Mouse (Mus musculus): ENCODE data around the gene Gm19426. TPM values are rescaled to one million over a fixed set of nuclear protein-coding genes. Genes with fewer than 3 reads are reported as not detected.
"Not testable (repeated sequence)": the region's sequence is repeated elsewhere in the genome, so short reads cannot be mapped to it uniquely, and the experiment has no call there.

Gene Gm19426
- total and polyA plus RNA-seq, 2 experiments from 2014 or later = 2.6 to 3.0 TPM

- H3K9ac ChIP-seq = peak overlapping the region; percentile 65
- WGBS = 1% methylated on average over 11 of the region's 11 CpGs
- peaks cover 34% of the 10 kb centered on the region for H3K4me1 ChIP-seq (ENCODE audit: insufficient read depth)
- TF ChIP-seq CTCF (IDR thresholded peaks at IDR 0.05; ENCODE audit: low read depth) = no peak
- H3K9me3 ChIP-seq (ENCODE audit: low read length) = no peaks in the 10 kb centered on the region
- H3K4me3 ChIP-seq (ENCODE audit: low read depth, low read length) = peak overlapping the region; percentile 50
- H3K4me2 ChIP-seq (ENCODE audit: low read depth) = peak overlapping the region; percentile 78
- H3K36me3 ChIP-seq (ENCODE audit: insufficient read depth) = no peaks in the 10 kb centered on the region
- H3K27me3 ChIP-seq (ENCODE audit: insufficient read depth, low read length) = no peaks in the 10 kb centered on the region
- peak overlapping the region; percentile 62 for H3K27ac ChIP-seq (ENCODE audit: low read depth, low read length)
- ATAC-seq (peak; percentile 67), DNase-seq (peak; percentile 80)
Observed at GRCm38 (mm10) chr2:84734351-84734864, 9.0 kb downstream of the Gm19426 start.

GRCm38 (mm10) chr2:84733579-84734300 is 9.7 kb downstream of the Gm19426 start, which contains the start of gene Ypel4:
TSS of gene Ypel4 (plus strand) at chr2:84734058.
- H3K9me3 ChIP-seq (ENCODE audit: low read length) = no peaks in the 10 kb centered on the region
- H3K27me3 ChIP-seq (ENCODE audit: insufficient read depth, low read length) = no peaks in the 10 kb centered on the region
- WGBS = 4% methylated on average over 8 of the region's 8 CpGs
- TF ChIP-seq CTCF (IDR thresholded peaks at IDR 0.05; ENCODE audit: low read depth) = no peak
- H3K27ac ChIP-seq (ENCODE audit: low read depth, low read length) = peak within 1 kb of the TSS; percentile 62
- H3K4me1 ChIP-seq (ENCODE audit: insufficient read depth) = peaks cover 34% of the 10 kb centered on the region
- H3K4me3 ChIP-seq (ENCODE audit: low read depth, low read length) = peak within 1 kb of the TSS; percentile 50
- peak within 1 kb of the TSS; percentile 78 for H3K4me2 ChIP-seq (ENCODE audit: low read depth)
- DNase-seq (peak; percentile 82), ATAC-seq (peak; percentile 93)
- peak within 1 kb of the TSS; percentile 65 for H3K9ac ChIP-seq
- H3K36me3 ChIP-seq (ENCODE audit: insufficient read depth) = no peaks in the 10 kb centered on the region

- H3K27ac ChIP-seq (ENCODE audit: low read depth, low read length) = no peak overlapping the region
- no peak for TF ChIP-seq CTCF (IDR thresholded peaks at IDR 0.05; ENCODE audit: low read depth)
- H3K27me3 ChIP-seq (ENCODE audit: insufficient read depth, low read length) = no peaks in the 10 kb centered on the region
- peaks cover 24% of the 10 kb centered on the region for H3K4me1 ChIP-seq (ENCODE audit: insufficient read depth)
- H3K9me3 ChIP-seq (ENCODE audit: low read length) = no peaks in the 10 kb centered on the region
- H3K9ac ChIP-seq = no peak overlapping the region
- H3K36me3 ChIP-seq (ENCODE audit: insufficient read depth) = no peaks in the 10 kb centered on the region
- no peak overlapping the region for H3K4me3 ChIP-seq (ENCODE audit: low read depth, low read length)
- WGBS = 85% methylated on average over 1 of the region's 1 CpGs
- H3K4me2 ChIP-seq (ENCODE audit: low read depth) = no peak overlapping the region
- DNase-seq (no peak), ATAC-seq (no peak)
Observed at GRCm38 (mm10) chr2:84732394-84732793, 11.1 kb downstream of the Gm19426 start.

- Histone ChIP-seq H3K4me1 (ENCODE audit: insufficient read depth) (peaks cover 19% of the 10 kb centered on the region), H3K4me2 (ENCODE audit: low read depth) (no peak overlapping the region), H3K36me3 (ENCODE audit: insufficient read depth) (no peaks in the 10 kb centered on the region), H3K27ac (ENCODE audit: low read depth, low read length) (no peak overlapping the region), H3K4me3 (ENCODE audit: low read depth, low read length) (no peak overlapping the region), H3K9ac (no peak overlapping the region), H3K27me3 (ENCODE audit: insufficient read depth, low read length) (no peaks in the 10 kb centered on the region), H3K9me3 (ENCODE audit: low read length) (no peaks in the 10 kb centered on the region)
- TF ChIP-seq CTCF (IDR thresholded peaks at IDR 0.05; ENCODE audit: low read depth) = no peak
- ATAC-seq = no peak
- WGBS = 81% methylated on average over 3 of the region's 3 CpGs
- DNase-seq = no peak
Observed at GRCm38 (mm10) chr2:84731206-84731605, 12.2 kb downstream of the Gm19426 start.

- not testable (repeated sequence) for ATAC-seq; DNase-seq; H3K36me3 ChIP-seq (ENCODE audit: insufficient read depth); H3K4me1 ChIP-seq (ENCODE audit: insufficient read depth); H3K9me3 ChIP-seq (ENCODE audit: low read length); H3K4me3 ChIP-seq (ENCODE audit: low read depth, low read length); H3K27ac ChIP-seq (ENCODE audit: low read depth, low read length); H3K4me2 ChIP-seq (ENCODE audit: low read depth); H3K27me3 ChIP-seq (ENCODE audit: insufficient read depth, low read length); H3K9ac ChIP-seq
- 80% methylated on average over 5 of the region's 5 CpGs for WGBS
Observed at GRCm38 (mm10) chr2:84728191-84728590, 15.3 kb downstream of the Gm19426 start.

GRCm38 (mm10) chr2:84727172-84727858 is 16.1 kb downstream of the Gm19426 start, which contains the start of gene Clp1:
TSS of gene Clp1 (minus strand) at chr2:84727350.
- Histone ChIP-seq H3K9ac (peak within 1 kb of the TSS; percentile 66), H3K27me3 (ENCODE audit: insufficient read depth, low read length) (no peaks in the 10 kb centered on the region), H3K4me1 (ENCODE audit: insufficient read depth) (peaks cover 9% of the 10 kb centered on the region; the same call in 1 of the 2 replicates), H3K9me3 (ENCODE audit: low read length) (no peaks in the 10 kb centered on the region), H3K36me3 (ENCODE audit: insufficient read depth) (peaks cover 10% of the 10 kb centered on the region), H3K27ac (ENCODE audit: low read depth, low read length) (peak within 1 kb of the TSS; percentile 75), H3K4me3 (ENCODE audit: low read depth, low read length) (peak within 1 kb of the TSS; percentile 51), H3K4me2 (ENCODE audit: low read depth) (peak within 1 kb of the TSS; percentile 87)
- DNase-seq = peak; percentile 96
- WGBS = 1% methylated on average over 39 of the region's 39 CpGs
- TF ChIP-seq CTCF (IDR thresholded peaks at IDR 0.05; ENCODE audit: low read depth) = peak; percentile 27
- ATAC-seq = peak; percentile 98

- ATAC-seq = no peak
- TF ChIP-seq CTCF (IDR thresholded peaks at IDR 0.05; ENCODE audit: low read depth) = no peak
- 3% methylated on average over 9 of the region's 9 CpGs for WGBS
Observed at GRCm38 (mm10) chr2:84726716-84727115, 16.7 kb downstream of the Gm19426 start.

More at GRCm38 (mm10) chr2:84726716-84727115, 16.7 kb downstream of the Gm19426 start:
- H3K36me3 ChIP-seq (ENCODE audit: insufficient read depth) = peaks cover 12% of the 10 kb centered on the region
- H3K27ac ChIP-seq (ENCODE audit: low read depth, low read length) = no peak overlapping the region
- peak overlapping the region; percentile 51 for H3K4me3 ChIP-seq (ENCODE audit: low read depth, low read length)
- peaks cover 9% of the 10 kb centered on the region; the same call in 1 of the 2 replicates for H3K4me1 ChIP-seq (ENCODE audit: insufficient read depth)
- DNase-seq = no peak
- H3K9me3 ChIP-seq (ENCODE audit: low read length) = no peaks in the 10 kb centered on the region
- H3K4me2 ChIP-seq (ENCODE audit: low read depth) = peak overlapping the region; percentile 87
- no peaks in the 10 kb centered on the region for H3K27me3 ChIP-seq (ENCODE audit: insufficient read depth, low read length)
- peak overlapping the region; percentile 66 for H3K9ac ChIP-seq
